Mouse (Mus musculus) heart, postnatal 36 days (tissue): Measurements from ENCODE around the gene A130010J15Rik. TPM values are rescaled to one million over a fixed set of nuclear protein-coding genes. Genes with fewer than 3 reads are reported as not detected.

Experiments
- total RNA-seq, 2 experiments: library from RNA; stranded (reverse); gene quantifications; 2 replicates each; pipeline ENCODE4 v1.2.3; 2021

Gene A130010J15Rik
- total RNA-seq, 2 experiments from 2014 or later, result 3.2 to 4.4 TPM

Other genes starting within 250 kb of the A130010J15Rik start
- gene Syt14, start 132.3 kb upstream of the A130010J15Rik start, total RNA-seq, result under 1 TPM; 0.14 to 0.19 TPM
- gene Diexf, start 37.8 kb upstream of the A130010J15Rik start, total RNA-seq, result 10 to 100 TPM in 1 of 2 experiments, 1 to 10 TPM in 1; 9.6 to 10.9 TPM
- gene Irf6, start 14.9 kb upstream of the A130010J15Rik start, total RNA-seq, result 1 to 10 TPM; 1.4 to 2.6 TPM
- gene Traf3ip3, start 33.7 kb downstream of the A130010J15Rik start, total RNA-seq, result 1 to 10 TPM; 1.2 to 1.9 TPM
- 10 to 100 TPM; 10.2 to 13.0 TPM for gene Lamb3, start 39.7 kb downstream of the A130010J15Rik start, total RNA-seq
- 10 to 100 TPM in 1 of 2 experiments, 1 to 10 TPM in 1; 8.6 to 13.2 TPM for gene Hsd11b1, start 96.0 kb downstream of the A130010J15Rik start, total RNA-seq
- 10 to 100 TPM; 53.6 to 57.8 TPM for gene G0s2, start 105.2 kb downstream of the A130010J15Rik start, total RNA-seq
- gene Camk1g, start 202.3 kb downstream of the A130010J15Rik start, total RNA-seq, result 1 to 10 TPM in 1 of 2 experiments, not detected in 1; 1.0 TPM